Mouse (Mus musculus): Measurements from ENCODE around the gene Zbtb16.

DNA sequence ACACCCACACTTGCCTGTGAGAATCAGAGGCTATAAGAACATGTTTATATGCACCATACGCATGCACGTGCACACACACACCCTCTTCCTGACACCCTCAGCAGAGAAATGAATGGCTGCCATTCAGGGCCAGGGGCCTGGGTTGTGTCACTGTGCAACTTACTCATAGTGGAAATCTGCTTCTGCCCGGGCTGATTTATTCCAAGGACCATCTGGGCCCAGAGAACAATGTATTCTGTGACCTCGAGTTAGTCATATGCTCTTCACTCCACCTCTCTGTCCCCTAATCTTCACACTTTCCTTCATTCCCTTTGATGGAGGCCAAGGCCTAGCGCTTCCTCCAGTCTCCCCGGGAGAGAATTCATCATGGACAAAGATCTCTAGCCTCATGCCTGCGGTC is 150.3 kb downstream of the Zbtb16 start:
- no peak for TF ChIP-seq EP300 (IDR thresholded peaks at IDR 0.05; ENCODE audit: low read depth)
- no peak for TF ChIP-seq CTCF (IDR thresholded peaks at IDR 0.05; ENCODE audit: low read depth)
